Mouse (Mus musculus): ENCODE measurements around the gene Aff3. TPM values are rescaled to one million over a fixed set of nuclear protein-coding genes. Genes with fewer than 3 reads are reported as not detected.

Gene Aff3
- total RNA-seq, 2 experiments from 2014 or later: 3.4 to 3.7 TPM

GRCm38 (mm10) chr1:38507636-38508179, 157.0 kb downstream of the Aff3 start:
- intact Hi-C loops (cut with DNase I; ENCODE audit: low total_unique reads): loop anchor here (5.0 kb wide), 1 partner anchor 275 kb away; no protein-coding TSS in a partner anchor
- DNase-seq: no peak

- intact Hi-C loops (cut with DNase I; ENCODE audit: low total_unique reads): loop anchor here (5.0 kb wide), 1 partner anchor 276 kb away; no protein-coding TSS in a partner anchor
- no peak for DNase-seq
Observed at GRCm38 (mm10) chr1:38506396-38506795, 158.4 kb downstream of the Aff3 start.

- intact Hi-C loops (cut with DNase I; ENCODE audit: low total_unique reads): no loop called here
Observed at GRCm38 (mm10) chr1:38503431-38504089, 161.2 kb downstream of the Aff3 start.

GRCm38 (mm10) chr1:38502797-38503196, 162.0 kb downstream of the Aff3 start:
- no peak for DNase-seq
- intact Hi-C loops (cut with DNase I; ENCODE audit: low total_unique reads): no loop called here

More at GRCm38 (mm10) chr1:38503431-38504089, 161.2 kb downstream of the Aff3 start:
- DNase-seq: no peak

GRCm38 (mm10) chr1:38501231-38501630, 163.5 kb downstream of the Aff3 start:
- no peak for DNase-seq
- intact Hi-C loops (cut with DNase I; ENCODE audit: low total_unique reads): no loop called here

- DNase-seq: no peak
- intact Hi-C loops (cut with DNase I; ENCODE audit: low total_unique reads): no loop called here
Observed at GRCm38 (mm10) chr1:38499500-38499899, 165.3 kb downstream of the Aff3 start.

- DNase-seq: no peak
- intact Hi-C loops (cut with DNase I; ENCODE audit: low total_unique reads): no loop called here
Observed at GRCm38 (mm10) chr1:38497576-38497975, 167.2 kb downstream of the Aff3 start.

DNA sequence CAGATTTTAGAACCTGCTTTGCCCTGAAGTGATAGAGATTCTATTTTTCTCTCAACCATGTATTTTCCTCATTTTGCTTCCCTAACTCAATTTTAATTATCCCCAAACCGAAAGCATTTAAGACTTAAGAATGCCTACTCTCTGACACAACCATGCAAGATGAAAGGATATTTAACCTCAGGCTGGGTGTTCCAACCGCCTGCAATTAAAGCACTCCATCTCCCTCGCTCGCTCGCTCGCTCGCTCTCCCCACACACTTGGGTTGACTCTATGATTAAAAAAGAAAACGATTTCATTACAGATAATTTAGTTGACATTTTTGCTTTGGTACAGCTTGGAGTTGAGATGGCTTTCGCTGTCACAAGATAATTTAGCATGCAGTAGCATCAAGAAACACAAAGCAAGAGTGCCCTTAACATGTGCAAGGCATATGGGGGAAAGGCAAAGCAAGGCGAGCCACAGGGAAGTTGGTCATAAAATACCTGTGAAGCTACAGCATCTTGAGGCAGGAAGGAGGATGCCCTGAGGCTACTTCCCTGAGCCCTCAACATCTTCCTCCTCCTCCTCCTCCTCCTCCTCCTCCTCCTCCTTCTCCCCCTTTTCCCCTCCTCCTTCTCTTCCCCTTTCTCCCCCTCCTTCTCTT, 167.7 kb downstream of the Aff3 start:
- DNase-seq: no peak
- intact Hi-C loops (cut with DNase I; ENCODE audit: low total_unique reads): no loop called here

- DNase-seq: no peak
- intact Hi-C loops (cut with DNase I; ENCODE audit: low total_unique reads): no loop called here
Observed at GRCm38 (mm10) chr1:38495284-38495683, 169.5 kb downstream of the Aff3 start.

GRCm38 (mm10) chr1:38489733-38490132, 175.0 kb downstream of the Aff3 start:
- intact Hi-C loops (cut with DNase I; ENCODE audit: low total_unique reads): no loop called here
- no peak for DNase-seq

DNA sequence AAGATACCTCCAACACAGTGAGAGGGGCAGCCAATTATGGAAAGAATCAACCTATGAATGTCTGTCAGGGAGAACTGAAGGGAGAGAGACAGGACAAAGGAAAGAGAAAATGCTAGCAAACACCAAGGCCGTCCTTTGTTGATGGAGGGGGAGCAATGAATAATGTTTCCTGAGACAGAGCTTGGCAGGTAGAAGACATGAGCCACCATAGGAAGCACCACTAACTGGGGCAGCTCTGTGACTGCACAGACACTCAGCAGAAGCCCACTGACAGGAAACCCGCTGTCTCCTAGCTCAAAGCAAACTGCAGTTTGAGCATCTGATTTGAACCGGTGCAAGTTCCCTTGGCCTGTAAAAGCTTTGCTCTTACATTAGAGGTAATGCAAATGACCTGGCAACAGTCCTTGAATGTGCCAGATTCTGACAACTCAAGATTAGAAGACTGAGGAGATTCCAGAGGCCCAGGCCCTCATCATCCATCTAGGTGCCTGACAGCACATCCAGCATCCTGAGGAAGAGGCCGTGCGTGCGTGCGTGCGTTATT, 176.0 kb downstream of the Aff3 start:
- DNase-seq: no peak
- intact Hi-C loops (cut with DNase I; ENCODE audit: low total_unique reads): no loop called here

DNA sequence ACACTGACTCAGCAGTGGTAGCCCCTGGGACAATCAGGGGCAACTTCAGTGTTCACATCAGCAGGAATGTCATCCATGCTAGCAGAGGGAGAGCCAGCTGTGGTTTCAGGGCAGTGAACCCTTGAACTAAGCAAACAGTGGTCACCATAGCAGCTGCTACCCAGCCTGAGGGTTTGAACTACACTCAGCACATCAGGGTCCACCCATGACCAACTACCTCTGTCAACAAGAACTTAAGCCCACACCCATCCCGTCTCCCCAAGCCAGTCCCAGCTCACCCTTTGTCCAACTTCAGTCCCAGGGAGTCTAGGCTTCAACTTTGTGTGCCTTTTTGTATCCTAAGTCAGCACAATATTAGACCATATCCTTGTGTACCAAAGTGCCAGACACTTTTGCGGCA, 176.9 kb downstream of the Aff3 start:
- DNase-seq: no peak
- intact Hi-C loops (cut with DNase I; ENCODE audit: low total_unique reads): no loop called here

GRCm38 (mm10) chr1:38483191-38483590, 181.6 kb downstream of the Aff3 start:
- DNase-seq: no peak

GRCm38 (mm10) chr1:38478246-38478743, 186.5 kb downstream of the Aff3 start:
- DNase-seq: no peak
- intact Hi-C loops (cut with DNase I; ENCODE audit: low total_unique reads): no loop called here

More at GRCm38 (mm10) chr1:38483191-38483590, 181.6 kb downstream of the Aff3 start:
- intact Hi-C loops (cut with DNase I; ENCODE audit: low total_unique reads): no loop called here

DNA sequence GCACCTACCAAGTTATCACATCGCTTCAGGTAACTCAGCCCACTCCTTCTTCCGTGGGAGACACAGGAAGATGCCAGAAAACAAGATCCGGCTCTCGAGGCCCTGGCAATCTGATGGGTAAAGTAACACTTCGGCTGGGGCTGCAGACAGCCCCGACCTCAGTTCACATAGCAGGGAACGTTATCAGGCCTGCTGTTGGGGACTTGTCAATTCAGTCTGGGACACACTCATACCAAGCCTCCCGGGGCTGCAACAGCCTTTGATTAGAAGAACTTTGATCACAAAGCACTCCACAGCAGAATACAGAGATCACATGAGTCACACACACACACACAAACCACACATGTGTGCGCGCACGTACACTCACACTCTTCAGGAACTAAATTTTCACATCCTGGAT, 193.9 kb downstream of the Aff3 start:
- no peak for DNase-seq
- intact Hi-C loops (cut with DNase I; ENCODE audit: low total_unique reads): no loop called here

DNA sequence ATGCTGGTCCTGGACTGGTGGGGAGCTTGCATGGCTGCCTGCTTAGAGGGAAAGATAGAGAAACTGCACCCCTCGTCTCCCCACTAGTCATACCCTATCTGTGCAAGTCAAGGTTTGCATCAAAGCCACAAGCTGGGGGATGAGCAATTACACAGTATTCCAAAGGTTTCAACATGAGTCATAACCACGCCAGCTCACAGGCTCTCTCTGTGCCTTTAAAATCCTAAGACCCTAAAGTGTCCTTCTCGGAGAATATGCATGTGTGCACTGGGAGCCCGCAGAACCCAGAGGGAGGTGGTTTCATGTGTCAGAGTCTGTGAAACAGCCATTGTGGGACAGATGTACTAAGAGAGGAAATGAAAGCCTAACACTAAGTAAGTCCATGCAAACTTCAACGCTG, 194.6 kb downstream of the Aff3 start:
- intact Hi-C loops (cut with DNase I; ENCODE audit: low total_unique reads): no loop called here
- DNase-seq: no peak

- intact Hi-C loops (cut with DNase I; ENCODE audit: low total_unique reads): no loop called here
- no peak for DNase-seq
Observed at GRCm38 (mm10) chr1:38467305-38468083, 197.3 kb downstream of the Aff3 start.

DNA sequence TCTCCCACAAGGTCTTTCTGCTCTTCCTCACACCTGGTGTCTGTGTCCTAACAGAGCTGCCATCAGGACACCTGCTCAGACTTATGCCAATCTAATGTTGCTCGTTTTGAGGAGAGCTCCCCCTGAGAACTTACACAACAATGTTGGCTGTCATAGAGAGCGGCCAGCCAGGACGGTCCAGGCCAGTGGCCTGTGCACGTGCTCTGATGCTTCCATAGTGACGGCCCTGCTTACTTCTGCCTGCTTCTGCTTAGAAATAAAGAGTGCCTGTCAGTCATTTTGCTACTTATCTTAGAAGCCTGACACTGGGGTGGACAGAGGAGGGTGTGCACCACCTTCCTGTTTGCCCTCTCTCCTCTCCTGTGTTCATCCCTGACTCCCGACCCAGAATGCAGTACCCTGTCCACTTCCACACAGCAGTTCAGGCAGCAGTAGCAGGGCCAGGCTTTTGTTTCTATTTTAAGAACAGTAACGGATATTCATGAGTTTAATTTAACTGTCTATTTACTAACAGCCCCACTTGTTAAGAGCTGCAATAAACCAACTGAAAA, 208.0 kb downstream of the Aff3 start:
- intact Hi-C loops (cut with DNase I; ENCODE audit: low total_unique reads): no loop called here
- DNase-seq: no peak

DNA sequence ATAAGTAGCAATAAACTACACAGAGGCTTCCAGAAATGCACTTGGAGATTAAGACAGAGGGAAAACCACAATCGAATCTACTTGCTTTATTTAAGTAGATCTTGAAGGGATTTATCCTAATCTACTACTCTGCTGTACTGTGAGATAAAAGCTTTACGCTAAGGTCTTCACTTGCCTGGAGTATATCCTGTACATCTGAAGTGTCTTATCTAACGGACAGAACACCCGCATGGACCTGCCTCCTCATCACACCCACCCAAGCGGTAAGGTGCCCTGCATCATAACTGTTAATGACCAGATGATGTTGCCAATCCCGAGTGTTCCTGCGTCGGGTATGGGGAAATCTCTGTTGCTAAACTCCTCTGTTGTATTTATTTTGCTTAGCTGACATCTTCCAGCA, 209.8 kb downstream of the Aff3 start:
- no peak for DNase-seq
- intact Hi-C loops (cut with DNase I; ENCODE audit: low total_unique reads): no loop called here

All from gastrocnemius, postnatal 14 days (tissue).